Mouse (Mus musculus) monocyte, adult 2 months (primary cell): ENCODE data around the gene Recql5.
A peak's percentile ranks its signal among the peaks of the same experiment; 100 is the strongest.

Experiments used
- DNase-seq, 2 experiments: peaks; one replicate each; pipeline ENCODE4 v3.0.0; 2022; ENCODE audit warnings: low spot score in 2 of 2, low read depth in 1 of 2

Gene Recql5

GRCm38 (mm10) chr11:115901338-115902161 lies 31.7 kb downstream of the Recql5 start:
- no peak for DNase-seq

- no peak for DNase-seq
Observed at GRCm38 (mm10) chr11:115900561-115901337, 32.5 kb downstream of the Recql5 start.

- DNase-seq = no peak
Observed at GRCm38 (mm10) chr11:115899486-115900266, 33.6 kb downstream of the Recql5 start, which contains the start of gene Smim5. Gene Smim5 (plus strand): TSS chr11:115899966.

- DNase-seq = peak in 1 of 2 experiments; percentile 45
Observed at GRCm38 (mm10) chr11:115898886-115899285, 34.4 kb downstream of the Recql5 start.

- no peak for DNase-seq
Observed at GRCm38 (mm10) chr11:115898446-115898845, 34.8 kb downstream of the Recql5 start.

GRCm38 (mm10) chr11:115894755-115895520 lies 38.3 kb downstream of the Recql5 start:
- no peak for DNase-seq

DNA sequence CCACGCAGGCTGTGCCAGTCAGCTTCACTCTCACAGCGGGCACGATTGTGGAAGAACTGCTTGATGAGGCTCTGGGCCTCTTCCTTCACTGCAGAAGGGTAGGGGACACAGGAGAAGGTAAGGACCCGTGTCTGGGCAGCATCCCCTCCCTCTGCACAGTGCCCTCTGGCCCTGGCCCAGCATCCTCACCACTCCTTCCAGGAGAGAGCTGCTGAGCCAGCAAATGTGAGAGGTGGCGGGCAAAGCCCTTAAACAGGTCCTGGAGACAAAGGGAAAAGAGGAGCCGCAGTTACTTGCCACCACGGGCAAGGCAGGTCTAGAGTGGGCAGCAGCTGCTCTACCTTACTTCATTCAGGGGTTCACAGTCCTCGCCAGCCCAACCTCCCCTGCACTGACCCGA lies 40.2 kb downstream of the Recql5 start:
- no peak for DNase-seq

GRCm38 (mm10) chr11:115892213-115892612 lies 41.1 kb downstream of the Recql5 start:
- no peak for DNase-seq

DNA sequence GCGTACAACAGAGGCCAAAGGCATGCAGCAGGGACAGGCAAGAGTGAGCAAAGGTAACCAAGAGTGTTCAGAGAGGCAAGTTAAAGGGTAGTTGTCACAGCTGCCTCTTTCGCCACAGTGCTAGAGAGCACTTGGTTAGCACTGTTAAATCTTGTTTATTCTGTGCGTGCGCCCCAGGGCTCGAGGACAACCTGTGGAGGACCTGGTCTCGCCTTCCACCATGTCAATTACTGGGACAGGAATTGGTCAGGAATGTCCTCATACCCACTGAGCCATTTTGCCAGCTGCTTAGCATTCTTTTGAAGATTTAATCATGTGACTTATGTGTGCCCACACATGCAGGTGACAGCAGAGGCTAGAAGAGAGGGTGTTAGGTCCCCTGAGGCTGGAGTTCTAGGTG lies 44.1 kb downstream of the Recql5 start:
- DNase-seq = no peak

- DNase-seq = no peak
Observed at GRCm38 (mm10) chr11:115888020-115888419, 45.3 kb downstream of the Recql5 start.

DNA sequence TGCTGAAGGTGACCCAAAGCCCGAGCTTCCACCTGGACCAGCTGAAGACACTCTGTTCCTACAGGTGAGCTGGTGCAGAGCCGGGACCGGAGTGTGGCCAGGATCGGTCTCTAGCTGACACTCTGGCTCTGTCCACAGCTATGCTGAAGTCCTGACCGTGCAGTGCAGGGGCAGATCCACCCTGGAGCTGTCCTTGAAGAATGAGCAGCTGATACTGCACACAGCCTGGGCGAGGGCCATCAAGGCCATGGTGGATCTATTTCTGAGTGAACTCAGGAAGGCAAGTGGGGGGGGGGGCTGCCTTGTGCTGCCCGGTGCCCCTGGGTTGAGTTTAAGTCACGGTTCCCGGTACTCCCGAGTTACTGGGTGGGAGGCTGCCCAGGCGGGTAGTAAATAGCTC lies 46.8 kb downstream of the Recql5 start:
- no peak for DNase-seq

GRCm38 (mm10) chr11:115885281-115885680 lies 48.0 kb downstream of the Recql5 start:
- no peak for DNase-seq

- no peak for DNase-seq
Observed at GRCm38 (mm10) chr11:115884361-115884760, 48.9 kb downstream of the Recql5 start.

DNA sequence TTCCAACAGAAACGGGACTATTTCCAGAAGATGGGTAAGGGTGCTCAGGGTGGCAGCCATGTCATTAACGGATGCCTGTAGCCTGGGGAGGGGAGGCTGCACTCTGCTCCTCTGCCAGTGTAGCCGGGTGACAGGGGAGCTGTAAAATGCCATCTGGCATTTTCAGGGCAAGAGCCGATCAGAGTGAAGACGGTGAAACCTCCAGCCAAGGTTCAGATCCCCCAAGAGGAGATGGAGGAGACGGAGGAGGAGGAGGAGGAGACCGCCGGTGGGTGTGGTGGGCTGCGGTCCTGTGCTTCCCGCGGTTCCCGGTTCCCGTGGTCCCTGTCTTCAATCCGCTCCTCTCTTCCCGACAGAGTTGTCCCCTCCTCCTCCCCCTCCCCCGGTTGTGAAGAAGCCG lies 50.0 kb downstream of the Recql5 start:
- no peak for DNase-seq

- DNase-seq = no peak
Observed at GRCm38 (mm10) chr11:115881002-115881401, 52.3 kb downstream of the Recql5 start.

GRCm38 (mm10) chr11:115878071-115878470 lies 55.2 kb downstream of the Recql5 start:
- DNase-seq = no peak

DNA sequence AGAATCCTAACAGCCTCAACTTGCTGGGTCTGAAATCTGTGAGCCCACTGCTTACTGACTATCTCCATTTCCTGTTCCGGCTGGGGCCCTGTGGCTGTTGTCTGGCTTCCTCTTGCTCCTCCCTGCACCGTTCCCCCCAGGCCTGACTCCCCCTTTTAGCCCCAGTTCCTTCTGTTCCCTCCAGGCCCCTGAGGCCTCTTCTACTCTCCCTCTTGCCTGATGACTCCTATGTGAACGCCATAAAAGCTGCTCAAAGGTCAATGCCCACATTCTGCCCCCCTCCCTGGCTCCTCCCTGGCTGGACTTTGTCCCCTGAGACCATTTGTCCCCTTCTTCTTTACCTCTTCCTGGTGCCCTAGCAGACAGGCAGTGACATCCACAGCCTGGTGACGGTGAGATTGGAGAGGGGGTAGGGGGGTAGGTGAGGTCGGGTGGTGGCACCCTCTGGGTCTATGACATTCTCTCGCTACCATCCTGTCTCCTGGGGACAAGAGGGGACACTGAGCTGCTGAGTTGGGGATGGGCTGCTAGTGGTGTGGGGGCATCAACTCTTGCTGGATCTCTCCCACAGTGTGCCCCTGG lies 56.0 kb downstream of the Recql5 start:
- DNase-seq = no peak

- no peak for DNase-seq
Observed at GRCm38 (mm10) chr11:115876438-115876837, 56.8 kb downstream of the Recql5 start.

GRCm38 (mm10) chr11:115875935-115876334 lies 57.3 kb downstream of the Recql5 start:
- no peak for DNase-seq

GRCm38 (mm10) chr11:115872437-115872836 lies 60.8 kb downstream of the Recql5 start:
- no peak for DNase-seq
